Mouse (Mus musculus) hematopoietic stem cell, adult 5-6 weeks (primary cell): ENCODE measurements around the gene Zscan12. TPM values are rescaled to one million over a fixed set of nuclear protein-coding genes. Genes with fewer than 3 reads are reported as not detected.

ENCODE experiments used
- ATAC-seq, 2 experiments: fragments of 125-278 bp in 1 of 2; replicated peaks in 1 of 2; 2 replicates each; pipeline ENCODE4 v1.8.0; 2016 to 2017; ENCODE audit warnings: inconsistent platforms in 2 of 2, mild to moderate bottlenecking in 2 of 2, moderate number of reproducible peaks in 2 of 2, low read depth in 1 of 2, moderate TSS enrichment in 1 of 2; ENCODE audit not compliant: low FRiP score in 2 of 2, poor library complexity in 2 of 2, severe bottlenecking in 2 of 2, insufficient read depth in 1 of 2, low TSS enrichment in 1 of 2
- total RNA-seq: library from RNA; stranded (forward); fragments of 172-1452, 232-1000 nt; gene quantifications from 2 replicates; pipeline ENCODE4 v1.2.3, GENCODE M21; 2017

The Zscan12 gene
- 10.2 and 12.5 TPM in 2 replicates for total RNA-seq

GRCm38 (mm10) chr13:21362621-21363248 lies at the start of gene Zscan12:
Gene Zscan12 (plus strand): TSS chr13:21362820.
- peak; percentile 90 to 95 for ATAC-seq

- ATAC-seq = no peak
These were observed 49.8 kb upstream of the Zscan12 start for GRCm38 (mm10) chr13:21312854-21313253.

- ATAC-seq = no peak
These were observed 48.7 kb upstream of the Zscan12 start for GRCm38 (mm10) chr13:21313903-21314302.

DNA sequence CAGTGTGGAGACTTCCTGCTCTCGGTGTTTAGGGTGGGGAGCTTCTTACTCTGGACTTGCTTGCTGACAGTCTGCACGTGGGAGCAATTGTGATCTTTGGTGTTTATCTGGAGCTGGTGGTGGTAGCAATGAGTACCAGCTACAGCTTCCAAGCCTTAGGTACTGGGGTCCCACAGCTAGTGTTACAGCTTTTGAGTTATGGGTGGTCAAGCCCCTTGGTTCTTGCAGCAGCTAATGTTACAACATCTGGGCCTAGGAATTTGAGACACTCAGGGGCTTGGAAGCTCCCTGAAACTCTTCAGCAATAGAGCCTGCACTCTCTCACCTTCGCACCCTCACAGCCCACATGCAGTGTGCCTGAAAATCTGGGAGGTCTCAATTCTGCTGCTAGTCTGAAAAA lies 42.4 kb upstream of the Zscan12 start:
- ATAC-seq = no peak

DNA sequence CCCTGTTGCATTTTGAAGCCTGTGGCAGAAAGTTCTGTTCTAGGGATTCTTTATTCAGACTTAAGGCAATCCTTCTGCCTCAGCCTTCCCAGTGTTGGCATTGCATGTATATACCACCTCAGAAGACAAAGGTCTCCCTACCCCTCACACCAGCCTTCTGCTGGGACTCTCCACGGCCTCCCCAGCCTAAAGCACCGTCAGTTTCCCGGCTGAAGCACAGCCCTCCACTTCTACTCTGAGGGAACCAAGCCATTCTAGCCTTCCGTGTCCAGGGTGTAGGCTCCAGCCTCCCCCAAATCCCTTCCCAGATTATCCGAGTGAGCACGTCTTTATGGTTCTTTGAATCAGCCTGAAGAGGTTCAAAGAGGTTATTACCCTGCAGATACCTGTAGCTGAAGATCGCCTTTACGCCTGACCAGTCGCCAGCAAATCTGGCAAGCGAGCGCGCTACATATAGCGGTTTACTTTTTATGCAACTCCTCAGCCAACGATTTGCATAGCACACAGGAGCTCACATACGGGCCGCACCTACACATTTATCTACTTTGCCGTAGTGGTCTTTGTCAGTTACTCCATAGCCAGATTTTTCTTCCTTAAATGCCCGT lies 40.6 kb upstream of the Zscan12 start:
- ATAC-seq = no peak

DNA sequence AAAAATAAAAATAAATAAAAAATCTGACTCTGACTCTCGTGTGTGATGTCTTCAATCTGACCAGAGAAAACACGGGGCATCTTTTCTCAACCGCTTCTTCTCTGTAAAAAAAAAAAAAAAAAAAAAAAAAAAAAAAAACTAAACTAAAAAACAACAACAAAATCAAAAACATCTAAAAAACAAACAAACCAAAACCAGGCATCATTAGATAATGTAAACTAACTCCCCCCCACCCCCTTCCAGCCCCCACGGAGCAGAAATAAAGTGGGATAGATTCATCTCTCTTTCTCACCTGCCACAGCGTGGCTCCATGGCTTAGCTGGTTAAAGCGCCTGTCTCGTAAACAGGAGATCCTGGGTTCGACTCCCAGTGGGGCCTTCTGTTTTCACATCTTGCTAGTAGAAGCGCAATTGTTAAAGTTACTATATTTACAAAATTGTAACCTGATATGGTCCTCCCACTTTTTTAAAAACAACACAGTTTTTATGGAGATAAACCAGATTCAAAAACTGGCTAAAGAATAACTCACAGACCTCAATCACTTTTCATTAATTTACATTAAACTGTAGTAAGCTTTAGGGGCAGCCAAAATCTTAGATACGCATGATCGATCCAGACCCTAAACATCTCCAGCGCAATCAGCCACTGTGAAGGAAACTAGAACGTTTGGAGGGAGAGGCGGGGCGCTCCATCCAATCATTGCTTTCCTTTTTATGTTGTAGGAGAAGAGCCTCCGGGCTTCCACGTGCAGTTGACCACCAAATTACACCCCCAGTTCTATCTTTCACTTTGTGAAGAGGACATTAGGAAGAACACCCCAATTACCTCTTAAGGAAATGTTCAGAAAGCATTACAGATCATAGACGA lies 39.9 kb upstream of the Zscan12 start:
- ATAC-seq = no peak

DNA sequence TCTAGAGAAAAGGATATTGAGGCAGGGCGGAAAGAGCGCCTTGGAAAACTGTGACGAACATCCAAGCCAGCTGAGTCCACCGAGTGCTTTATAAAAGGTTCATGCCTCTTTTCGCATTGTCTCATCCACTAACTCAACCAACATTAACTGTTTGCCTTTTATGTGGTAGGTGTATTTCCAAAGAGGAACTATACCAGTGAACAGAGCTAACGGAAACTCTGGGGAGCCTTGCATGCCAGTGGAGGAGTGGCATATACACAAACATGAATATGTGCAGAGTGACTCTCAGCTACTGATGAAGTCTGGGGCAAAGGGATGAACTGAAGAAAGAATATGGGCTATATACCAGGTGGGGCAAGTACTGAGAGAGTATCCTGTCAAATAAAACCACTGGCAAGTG lies 39.2 kb upstream of the Zscan12 start:
- peak; percentile 60 to 70 for ATAC-seq

GRCm38 (mm10) chr13:21326191-21326590 lies 36.4 kb upstream of the Zscan12 start:
- peak in 1 of 2 experiments; percentile 15; a peak in 1 of 4 replicates for ATAC-seq

DNA sequence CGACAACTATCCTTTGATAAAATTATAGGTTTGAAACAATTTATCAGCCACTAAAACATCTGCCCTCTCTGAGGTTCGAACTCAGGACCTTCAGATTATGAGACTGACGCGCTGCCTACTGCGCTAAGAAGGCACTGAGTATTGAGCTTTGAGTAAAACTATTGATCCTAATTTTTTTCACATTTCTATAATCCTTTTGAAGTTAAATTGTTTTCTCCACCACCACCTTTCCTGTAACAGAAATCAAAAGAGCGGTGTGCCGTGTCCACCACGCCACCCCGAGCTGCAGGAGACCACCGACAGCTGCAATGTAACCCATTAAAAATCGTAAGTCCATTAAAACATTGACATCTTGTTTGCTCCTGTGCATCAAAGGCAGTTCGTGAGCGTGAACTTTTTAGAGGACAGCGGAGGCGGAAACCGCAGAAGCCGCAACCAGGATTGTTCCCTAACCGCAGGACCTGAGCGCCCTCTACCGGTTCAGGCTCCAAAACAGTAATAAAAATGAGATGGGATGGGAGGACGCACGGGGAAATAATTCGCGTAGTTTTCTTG lies 35.9 kb upstream of the Zscan12 start:
- ATAC-seq = peak; percentile 14 to 64; a peak in 2 of 4 replicates

DNA sequence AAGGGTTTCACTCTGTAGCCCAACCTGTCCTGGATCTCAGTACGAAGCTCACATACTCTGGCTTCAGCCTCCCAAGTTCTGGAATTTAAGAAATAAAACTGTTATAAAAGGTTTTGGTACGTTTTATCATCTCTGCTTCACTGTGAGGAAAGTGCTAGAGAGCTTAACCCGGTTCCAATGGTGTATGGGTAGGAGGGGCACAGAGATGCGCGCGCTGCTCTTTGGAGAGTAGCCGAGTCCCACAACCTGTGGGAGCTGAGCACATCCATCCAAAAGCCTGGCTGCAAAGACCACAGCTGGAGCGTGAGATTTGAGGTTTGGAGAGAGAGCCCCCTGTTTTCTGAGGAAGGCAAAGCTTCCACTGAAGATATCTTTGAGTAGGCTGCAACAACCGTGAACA lies 35.2 kb upstream of the Zscan12 start:
- ATAC-seq = no peak

DNA sequence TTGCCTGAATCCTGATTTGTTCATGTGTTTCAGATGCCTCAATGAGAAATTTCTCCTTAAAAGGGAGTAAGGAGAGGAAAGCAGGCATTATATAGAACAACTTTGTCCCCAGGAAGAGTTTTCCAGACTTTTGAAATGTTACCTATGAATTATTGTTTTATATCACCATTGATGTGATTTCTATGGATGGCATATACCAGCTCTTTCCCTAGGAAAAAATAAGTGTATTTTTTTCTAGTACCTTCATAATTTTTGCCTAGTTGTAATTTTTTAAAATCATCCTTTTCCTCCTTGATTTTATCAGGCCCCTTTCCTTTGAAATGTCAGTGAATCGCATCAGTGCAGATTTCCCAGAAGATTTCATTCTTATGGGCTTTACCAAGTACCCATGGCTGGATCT lies 16.0 kb upstream of the Zscan12 start, which contains the start of gene Olfr1367:
Gene Olfr1367 (plus strand): TSS at position 301 of the 400 bp plus-strand sequence.
- no peak for ATAC-seq

DNA sequence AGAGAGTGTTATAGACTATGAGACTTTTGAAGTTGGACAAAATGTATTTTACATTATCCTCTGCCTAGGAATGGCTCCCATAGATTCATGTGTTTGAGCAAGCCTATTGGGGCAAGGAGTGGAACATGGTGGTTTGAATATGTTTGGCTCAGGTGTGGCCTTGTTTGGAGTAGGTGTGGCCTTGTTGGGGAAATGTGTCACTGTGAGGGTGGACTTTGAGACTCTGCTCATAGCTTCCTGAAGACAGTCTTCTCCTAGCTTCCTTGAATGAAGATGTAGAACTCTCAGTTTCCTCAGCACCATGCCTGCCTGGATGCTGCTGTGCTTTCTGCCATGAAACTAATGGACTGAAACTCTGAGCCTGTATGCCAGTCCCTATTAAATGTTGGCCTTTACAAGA lies 12.0 kb upstream of the Zscan12 start:
- ATAC-seq = no peak

DNA sequence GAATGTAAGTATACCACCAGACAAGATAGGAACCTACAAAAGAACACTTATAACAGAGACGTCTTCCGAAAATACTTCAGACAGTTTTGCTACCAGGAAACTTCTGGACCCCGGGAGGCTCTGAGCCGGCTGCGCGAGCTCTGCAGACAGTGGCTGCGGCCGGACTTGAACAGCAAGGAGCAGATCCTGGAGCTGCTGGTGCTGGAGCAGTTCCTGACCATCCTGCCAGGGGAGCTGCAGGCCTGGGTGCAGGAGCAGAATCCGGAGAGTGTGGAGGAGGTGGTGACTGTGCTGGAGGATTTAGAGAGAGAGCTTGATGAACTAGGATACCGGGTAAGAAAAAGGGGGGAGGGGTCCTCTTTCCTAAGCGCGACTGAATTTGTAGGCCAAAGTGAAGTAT lies 1.1 kb downstream of the Zscan12 start:
- ATAC-seq = no peak

- no peak for ATAC-seq
These were observed 4.0 kb downstream of the Zscan12 start for GRCm38 (mm10) chr13:21366635-21367034.

- ATAC-seq = no peak
These were observed 10.1 kb downstream of the Zscan12 start for GRCm38 (mm10) chr13:21372700-21373099.

- no peak for ATAC-seq
These were observed 15.2 kb downstream of the Zscan12 start for GRCm38 (mm10) chr13:21377773-21378172.

- ATAC-seq = no peak
These were observed 32.6 kb downstream of the Zscan12 start for GRCm38 (mm10) chr13:21395211-21395610.

DNA sequence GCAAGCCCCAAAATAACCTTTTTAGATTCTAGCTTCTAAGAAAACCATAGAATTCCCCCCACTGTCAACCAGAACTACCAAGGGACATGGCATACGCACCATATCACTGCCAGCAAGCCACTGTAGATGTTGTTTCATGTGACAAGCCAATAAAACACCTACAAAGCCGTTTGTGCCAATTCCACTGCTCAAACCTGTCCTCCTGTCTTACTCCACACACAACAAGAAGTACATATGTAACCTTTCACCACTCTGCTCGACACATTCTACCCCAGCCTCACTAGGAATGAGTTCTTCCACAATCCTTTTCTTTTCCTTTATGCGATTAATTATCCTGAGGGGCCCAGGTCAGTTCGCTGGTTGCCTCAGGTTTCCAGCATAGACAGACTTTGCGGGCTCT lies 33.0 kb downstream of the Zscan12 start:
- ATAC-seq = no peak
